Mouse (Mus musculus) olfactory bulb, adult 2 months (tissue): ENCODE results near the gene Traf7.

Source experiments
- CTCF ChIP-seq: fragments of 200-500 bp; IDR thresholded peaks from 2 replicates; pipeline ENCODE4 v1.5.1; 2012; ENCODE audit warnings: low read depth, mild to moderate bottlenecking, low read length, moderate library complexity; ENCODE audit not compliant: insufficient read depth
- POLR2A ChIP-seq: fragments of 200-500 bp; IDR thresholded peaks from 2 replicates; pipeline ENCODE4 v1.6.1; 2012; ENCODE audit warnings: mild to moderate bottlenecking, low read depth, low read length, moderate library complexity; ENCODE audit not compliant: insufficient read depth

- TF ChIP-seq CTCF: no peak
- TF ChIP-seq POLR2A: no peak
Measured at GRCm38 (mm10) chr17:24473612-24474275, 54.0 kb downstream of the Traf7 start, which contains the start of gene Bricd5.
